Mouse (Mus musculus) liver, embryonic 14.5 days (tissue): ENCODE data around the gene Maml3.

Experiments
- CTCF ChIP-seq: IDR thresholded peaks from 2 replicates; pipeline ENCODE4 v1.5.1; 2016; ENCODE audit warnings: antibody characterized with exemption, low read depth, control low read depth
- EP300 ChIP-seq: IDR thresholded peaks from 2 replicates; pipeline ENCODE4 v1.6.1; 2016; ENCODE audit warnings: antibody characterized with exemption, low read depth

GRCm38 (mm10) chr3:51927043-51927442 lies 177.8 kb downstream of the Maml3 start:
- TF ChIP-seq CTCF (no peak), EP300 (no peak)
